Mouse (Mus musculus) small intestine, adult 2 months (tissue): ENCODE data around the gene Grpel1.

Experiments used
- CTCF ChIP-seq: fragments of 200-500 bp; IDR thresholded peaks from 2 replicates; pipeline ENCODE4 v1.5.1; 2012; ENCODE audit warnings: low read depth, mild to moderate bottlenecking, control low read depth, inconsistent platforms, low read length, moderate library complexity, mixed read lengths; ENCODE audit not compliant: insufficient replicate concordance, insufficient read length; ENCODE audit errors: extremely low read depth
- POLR2A ChIP-seq: fragments of 200-500 bp; IDR thresholded peaks from 2 replicates; pipeline ENCODE4 v1.6.1; 2012; ENCODE audit warnings: low read depth, mild to moderate bottlenecking, control low read depth, inconsistent platforms, low read length, moderate library complexity

DNA sequence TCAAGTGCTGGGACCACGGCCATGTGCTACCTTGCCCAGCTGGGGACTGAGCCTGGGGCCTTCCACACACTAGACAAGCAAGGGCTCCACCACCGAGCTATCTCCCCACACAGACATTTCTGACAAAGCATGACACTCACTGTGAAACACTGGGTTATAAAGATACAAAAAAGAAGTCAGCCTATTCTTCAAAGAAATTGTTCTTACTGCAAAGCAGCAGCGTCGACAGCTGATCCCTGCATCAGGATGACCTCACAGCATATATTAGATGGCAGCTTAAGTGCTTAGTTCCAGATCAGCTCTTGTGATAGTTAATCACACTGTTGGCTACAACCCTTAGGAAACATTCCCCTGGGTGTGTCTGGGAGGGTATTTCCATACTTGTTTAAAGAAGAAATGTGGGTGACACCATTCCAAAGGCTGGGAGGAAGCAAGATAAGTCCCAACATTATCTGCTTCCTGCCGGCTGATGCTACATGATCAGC, 58.5 kb downstream of the Grpel1 start:
- TF ChIP-seq POLR2A (no peak), CTCF (no peak)
